9 mouse cellular contexts compared by ENCODE assay signal in genomic region chr12:118854401-118854800, GRCm38 (mm10). TPM values are rescaled to one million over a fixed set of nuclear protein-coding genes. Genes with fewer than 3 reads are reported as not detected.
DNase-seq lines count a peak whose midpoint lies in the region; ATAC-seq and TF ChIP-seq lines count a peak whose summit lies in the region.
"Had no signal": no experiment of that assay in that cellular context is flagged by ENCODE, and none has a peak within 500 bp of the region (broad histone marks: within the 10 kb centered on the region; RNA-seq: fewer than 3 reads in every experiment).

No protein-coding gene starts in this region.

- peak overlapping the region; percentile 61 for H3K4me3 ChIP-seq in heart, embryonic 12.5 days
- H3K4me3 ChIP-seq in embryonic facial prominence, embryonic 11.5 days (ENCODE audit: low read depth, low read length): peak overlapping the region; percentile 42
- H3K4me3 ChIP-seq in intestine, embryonic 15.5 days (replicated peaks): peak overlapping the region; percentile 40
- no peak overlapping the region for H3K4me3 ChIP-seq in myocyte

- ATAC-seq in heart, embryonic 12.5 days (ENCODE audit: insufficient number of reproducible peaks, low FRiP score): peak; percentile 4; the same call in 1 of the 2 replicates
- no peak for ATAC-seq in embryonic facial prominence, embryonic 11.5 days (replicated peaks; ENCODE audit: insufficient number of reproducible peaks, low FRiP score, low TSS enrichment, low read depth)
- 0 out of 2 replicates have a peak, but pooled peaks have one; percentile 22 for ATAC-seq in intestine, embryonic 15.5 days
- ATAC-seq in megakaryocyte progenitor cell, adult 5-6 weeks (replicated peaks; ENCODE audit: poor library complexity): no peak
- ATAC-seq in monocyte, adult 5-6 weeks (replicated peaks; ENCODE audit: insufficient number of reproducible peaks, low FRiP score, low TSS enrichment, poor library complexity, severe bottlenecking): no peak

- 0 out of 2 replicates have a peak overlapping the region, but pooled peaks have one; percentile 57 for H3K9ac ChIP-seq in heart, embryonic 12.5 days
- peak overlapping the region; percentile 47 for H3K9ac ChIP-seq in embryonic facial prominence, embryonic 11.5 days (replicated peaks; ENCODE audit: low read length)
- H3K9ac ChIP-seq in intestine, embryonic 15.5 days: no peak overlapping the region

- no peaks in the 10 kb centered on the region for H3K79me2 ChIP-seq in myocyte (ENCODE audit: control insufficient read depth, insufficient read depth)

- WGBS in heart, embryonic 12.5 days: under 1% methylated on average over 10 of the region's 10 CpGs
- under 1% methylated on average over 10 of the region's 10 CpGs for WGBS in embryonic facial prominence, embryonic 11.5 days
- WGBS in intestine, embryonic 15.5 days: 3% methylated on average over 10 of the region's 10 CpGs

- peak overlapping the region; percentile 90 for H3K4me2 ChIP-seq in heart, embryonic 12.5 days
- peak overlapping the region; percentile 55 for H3K4me2 ChIP-seq in embryonic facial prominence, embryonic 11.5 days (ENCODE audit: low read depth, low read length)
- peak overlapping the region; percentile 85 for H3K4me2 ChIP-seq in intestine, embryonic 15.5 days (replicated peaks)
- peak overlapping the region; percentile 70 for H3K4me2 ChIP-seq in myocyte (ENCODE audit: low read depth)

- no peak overlapping the region for H3K27ac ChIP-seq in heart, embryonic 12.5 days (ENCODE audit: poor library complexity, severe bottlenecking)
- no peak overlapping the region; the same call in 1 of the 2 replicates for H3K27ac ChIP-seq in embryonic facial prominence, embryonic 11.5 days (replicated peaks; ENCODE audit: low read depth, low read length)
- no peak overlapping the region for H3K27ac ChIP-seq in intestine, embryonic 15.5 days

- H3ac ChIP-seq in myocyte (ENCODE audit: control insufficient read depth, insufficient read length): no peak overlapping the region

- no peaks in the 10 kb centered on the region for H3K9me3 ChIP-seq in heart, embryonic 12.5 days (replicated peaks)
- no peaks in the 10 kb centered on the region for H3K9me3 ChIP-seq in embryonic facial prominence, embryonic 11.5 days (replicated peaks; ENCODE audit: control insufficient read depth, low read length)
- no peaks in the 10 kb centered on the region for H3K9me3 ChIP-seq in intestine, embryonic 15.5 days

- TF ChIP-seq POLR2A in myocyte (IDR thresholded peaks at IDR 0.05; ENCODE audit: insufficient read length, low read depth): no peak

- DNase-seq in heart, adult 9 months (ENCODE audit: low spot score in 2 of 2): no peak
- peak; percentile 33 for DNase-seq in embryonic facial prominence, embryonic 11.5 days (ENCODE audit: low spot score)
- no peak for DNase-seq in right cerebral cortex, postnatal 36 days (ENCODE audit: low spot score in 2 of 2)

- peaks cover 5% of the 10 kb centered on the region for H3K4me1 ChIP-seq in heart, embryonic 12.5 days (replicated peaks)
- peaks cover 2% of the 10 kb centered on the region; the same call in 1 of the 2 replicates for H3K4me1 ChIP-seq in embryonic facial prominence, embryonic 11.5 days (ENCODE audit: control insufficient read depth, insufficient read depth, low read length)
- H3K4me1 ChIP-seq in intestine, embryonic 15.5 days (replicated peaks): peaks cover 10% of the 10 kb centered on the region

- no peaks in the 10 kb centered on the region for H3K36me3 ChIP-seq in heart, embryonic 12.5 days
- H3K36me3 ChIP-seq in embryonic facial prominence, embryonic 11.5 days (replicated peaks; ENCODE audit: control insufficient read depth, insufficient read depth, low read depth, low read length): no peaks in the 10 kb centered on the region
- H3K36me3 ChIP-seq in intestine, embryonic 15.5 days: no peaks in the 10 kb centered on the region
- no peaks in the 10 kb centered on the region for H3K36me3 ChIP-seq in myocyte (ENCODE audit: control insufficient read depth, insufficient read depth)

- H3K27me3 ChIP-seq in heart, embryonic 12.5 days (replicated peaks): peaks cover 34% of the 10 kb centered on the region
- H3K27me3 ChIP-seq in embryonic facial prominence, embryonic 11.5 days (ENCODE audit: control insufficient read depth, insufficient read depth, low read length): peaks cover 27% of the 10 kb centered on the region
- peaks cover 58% of the 10 kb centered on the region for H3K27me3 ChIP-seq in intestine, embryonic 15.5 days (replicated peaks)
- no peaks in the 10 kb centered on the region for H3K27me3 ChIP-seq in myocyte (ENCODE audit: control insufficient read depth, insufficient read depth, insufficient read length)

TF ChIP-seq in myocyte, 11 proteins besides CTCF, POLR2A, EP300 and RAD21:
- no peak for TF ChIP-seq REST (IDR thresholded peaks at IDR 0.05; ENCODE audit: insufficient read depth, insufficient read length)
- no peak for TF ChIP-seq MYOG (IDR thresholded peaks at IDR 0.05; ENCODE audit: control insufficient read depth in 1 of 3, insufficient read depth in 1 of 3, insufficient read length in 2 of 3, low read depth in 2 of 3)
- TF ChIP-seq TCF3 (IDR thresholded peaks at IDR 0.05; ENCODE audit: insufficient read length, low read depth): no peak
- TF ChIP-seq E2F4 (IDR thresholded peaks at IDR 0.05; ENCODE audit: insufficient read depth): no peak
- no peak for TF ChIP-seq SRF (IDR thresholded peaks at IDR 0.05; ENCODE audit: control insufficient read depth, insufficient read length, low read depth)
- no peak for TF ChIP-seq USF1 (IDR thresholded peaks at IDR 0.05; ENCODE audit: low read depth)
- no peak for TF ChIP-seq POLR2AphosphoS2 (IDR thresholded peaks at IDR 0.05; ENCODE audit: insufficient read length, low read depth)
- TF ChIP-seq TCF12 (IDR thresholded peaks at IDR 0.05; ENCODE audit: insufficient read depth, poor library complexity, severe bottlenecking): no peak
- TF ChIP-seq CEBPB (IDR thresholded peaks at IDR 0.05; ENCODE audit: insufficient read depth, poor library complexity, severe bottlenecking): no peak

RNA-seq across cellular contexts. Expression of gene Sp8, which starts 8.3 kb away (rescaled TPM):
- polyA plus RNA-seq in heart, embryonic 12.5 days (2016; fragmentation: Nextera tagmentation; extraction: Ambion mirVana): 0.05 TPM in 2 replicates
- polyA plus RNA-seq in embryonic facial prominence, embryonic 11.5 days (2014; fragmentation: Nextera tagmentation; extraction: Ambion mirVana): 6.6 and 6.8 TPM in 2 replicates
- polyA plus RNA-seq in intestine, embryonic 15.5 days (2015; fragmentation: Nextera tagmentation; extraction: Ambion mirVana): not detected in 2 replicates
- 1.2 TPM for polyA plus RNA-seq in myocyte (2012; fragmentation: generic; extraction: Trizol)
- not detected in 2 replicates for total RNA-seq in megakaryocyte progenitor cell, adult 5-6 weeks (2015)
- total RNA-seq in megakaryocyte progenitor cell, adult 5-6 weeks (2017): not detected in 2 replicates
- total RNA-seq in monocyte, adult 5-6 weeks (2017): not detected in 3 replicates
- total RNA-seq: adrenal gland, adult 2 months had no signal
- polyA plus RNA-seq: adrenal gland, adult 2 months had no signal

Comparison
In these comparisons a context has a peak if more than half of its experiments do, and no peak if none do; other contexts are left out.
1. ATAC-seq: peak in heart, embryonic 12.5 days (single experiment) and intestine, embryonic 15.5 days (single experiment); none in embryonic facial prominence, embryonic 11.5 days (single experiment), megakaryocyte progenitor cell, adult 5-6 weeks (single experiment) and monocyte, adult 5-6 weeks (single experiment).
2. Peak in every context shown above with its lines, with median percentiles within 50 percentile points of each other: H3K4me2 ChIP-seq.